Comparison of ENCODE assay signal across 10 mouse cellular contexts in the genomic region with DNA sequence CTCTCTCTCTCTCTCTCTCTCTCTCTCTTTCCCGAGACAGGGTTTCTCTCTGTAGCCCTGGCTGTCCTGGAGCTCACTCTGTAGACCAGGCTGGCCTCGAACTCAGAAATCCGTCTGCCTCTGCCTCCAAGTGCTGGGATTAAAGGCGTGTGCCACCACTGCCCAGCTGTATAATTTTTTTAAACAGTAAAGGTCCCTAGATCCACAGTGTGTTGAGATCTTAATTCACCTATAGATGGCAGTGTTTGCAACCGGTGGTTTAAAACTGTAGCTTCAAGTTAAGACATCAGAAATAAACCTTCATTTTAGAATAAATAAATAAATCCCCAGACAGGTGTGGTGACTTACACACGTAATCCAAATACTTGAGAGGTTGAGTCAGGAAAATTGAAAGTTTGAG. TPM values are rescaled to one million over a fixed set of nuclear protein-coding genes. Genes with fewer than 3 reads are reported as not detected.
DNase-seq lines count a peak whose midpoint lies in the region; ATAC-seq and TF ChIP-seq lines count a peak whose summit lies in the region.
"Not testable (repeated sequence)": the region's sequence is repeated elsewhere in the genome, so short reads cannot be mapped to it uniquely, and the experiment has no call there.
"Had no signal": no experiment of that assay in that cellular context is flagged by ENCODE, and none has a peak within 500 bp of the region (broad histone marks: within the 10 kb centered on the region; RNA-seq: fewer than 3 reads in every experiment).

No protein-coding gene starts in this region.

- not testable (repeated sequence) for ATAC-seq in forebrain, embryonic 14.5 days

- H3K36me3 ChIP-seq in forebrain, embryonic 14.5 days (ENCODE audit: control insufficient read depth, insufficient read depth, low read length), result peaks cover 10% of the 10 kb centered on the region; the same call in 1 of the 2 replicates

- intact Hi-C loops in left cerebral cortex, adult 2 months (cut with DNase I), result loop anchor here (5.0 kb wide), 1 partner anchor 39 kb away; no protein-coding TSS in a partner anchor

- WGBS in forebrain, embryonic 14.5 days, result 26% methylated on average over 6 of the region's 6 CpGs

- H3K9ac ChIP-seq in forebrain, embryonic 14.5 days (ENCODE audit: low read length), result not testable (repeated sequence)

- peak; percentile 64 for TF ChIP-seq CTCF in left cerebral cortex, adult 2 months (IDR thresholded peaks at IDR 0.05)

- not testable (repeated sequence) for H3K4me1 ChIP-seq in forebrain, embryonic 14.5 days (ENCODE audit: control insufficient read depth, insufficient read depth, low read length)

- peak; percentile 38 to 47 for DNase-seq in B cell, adult 2 months
- DNase-seq in MN1 (ENCODE audit: low spot score), result peak; percentile 57
- peak; percentile 42 for DNase-seq in c-Kit-positive CD71-negative TER-119-negative erythroid progenitor cells, embryonic 14.5 days (ENCODE audit: low read depth)
- peak; percentile 64 for DNase-seq in forebrain, embryonic 14.5 days (ENCODE audit: low spot score)
- peak; percentile 80 for DNase-seq in induced T-regulatory cell, adult 2 months (ENCODE audit: low read depth)
- not testable (repeated sequence) for DNase-seq in left cerebral cortex, adult 2 months (ENCODE audit: extremely low spot score in 1 of 2, low spot score in 2 of 2)
- peak; percentile 53 for DNase-seq in lung, postnatal 36 days
- peak; percentile 56 for DNase-seq in retina, postnatal 1 day

- H3K4me2 ChIP-seq in forebrain, embryonic 14.5 days (ENCODE audit: low read length), result not testable (repeated sequence)

- not testable (repeated sequence) for H3K27ac ChIP-seq in forebrain, embryonic 14.5 days (ENCODE audit: low read depth, low read length); left cerebral cortex, adult 2 months

- not testable (repeated sequence) for H3K9me3 ChIP-seq in forebrain, embryonic 14.5 days (replicated peaks; ENCODE audit: control insufficient read depth, low read length)

- H3K27me3 ChIP-seq in forebrain, embryonic 14.5 days (replicated peaks; ENCODE audit: control insufficient read depth, insufficient read depth, low read length), result not testable (repeated sequence)

- not testable (repeated sequence) for H3K4me3 ChIP-seq in forebrain, embryonic 14.5 days (ENCODE audit: low read depth, low read length); left cerebral cortex, adult 2 months

RNA-seq across cellular contexts. Expression of gene Zfp3, which starts 14.0 kb away (rescaled TPM):
- polyA plus RNA-seq in forebrain, embryonic 14.5 days (2014; fragmentation: Nextera tagmentation; extraction: Ambion mirVana), result 14.9 and 16.2 TPM in 2 replicates
- 10 to 100 TPM; 18.2 to 19.5 TPM for total RNA-seq in left cerebral cortex, adult 2 months (2021)

RNA-seq across cellular contexts. Expression of gene Scimp, which starts 34.3 kb away (rescaled TPM):
- polyA plus RNA-seq in forebrain, embryonic 14.5 days (2014; fragmentation: Nextera tagmentation; extraction: Ambion mirVana), result not detected in 2 replicates
- total RNA-seq in left cerebral cortex, adult 2 months (2021), result not detected
- total RNA-seq: left cerebral cortex, postnatal 10 days had no signal
- polyA plus RNA-seq: forebrain, embryonic 10.5 days had no signal
